Mouse (Mus musculus) adrenal gland, postnatal 14 days (tissue): ENCODE measurements around the gene 5430419D17Rik. TPM values are rescaled to one million over a fixed set of nuclear protein-coding genes. Genes with fewer than 3 reads are reported as not detected.
A peak's percentile ranks its signal among the peaks of the same experiment; 100 is the strongest.

ENCODE experiments used
- DNase-seq: peaks from one replicate; pipeline ENCODE4 v3.0.0; 2021; ENCODE audit warnings: mixed read lengths
- long read RNA-seq, 2 experiments: library from polyadenylated mRNA; stranded (forward); transcript quantifications; one replicate each; pipeline ENCODE4 v2.0.0; 2021
- total RNA-seq: library from RNA; stranded (reverse); gene quantifications from 2 replicates; pipeline ENCODE4 v1.2.3, GENCODE M21; 2021

The 5430419D17Rik gene
- not detected in 2 replicates for total RNA-seq
- long read RNA-seq, experiment 1: 0 reads
- long read RNA-seq, experiment 2: 0 reads

DNA sequence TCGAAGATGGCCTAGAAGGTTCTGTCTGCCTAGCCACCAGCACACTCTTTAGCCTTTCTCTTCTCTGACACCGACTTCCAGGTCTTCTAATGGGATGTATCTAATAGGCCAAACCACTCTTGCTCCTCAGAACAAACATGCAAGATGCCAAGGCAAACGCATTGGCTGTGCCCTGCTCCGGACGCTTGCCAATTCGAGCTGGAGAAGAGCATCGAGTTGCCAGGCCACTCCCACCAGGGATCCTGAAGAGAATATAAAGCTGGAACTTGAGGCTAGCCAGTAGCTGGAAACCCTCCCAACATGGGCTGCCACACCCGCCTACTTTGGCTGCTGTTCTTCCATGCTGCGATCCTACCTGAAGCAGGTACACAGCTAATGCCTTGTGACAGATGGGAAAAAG, at the start of gene 5430419D17Rik:
5430419D17Rik (plus strand) TSS at position 282 of the 400 bp plus-strand sequence.
- no peak for DNase-seq

DNA sequence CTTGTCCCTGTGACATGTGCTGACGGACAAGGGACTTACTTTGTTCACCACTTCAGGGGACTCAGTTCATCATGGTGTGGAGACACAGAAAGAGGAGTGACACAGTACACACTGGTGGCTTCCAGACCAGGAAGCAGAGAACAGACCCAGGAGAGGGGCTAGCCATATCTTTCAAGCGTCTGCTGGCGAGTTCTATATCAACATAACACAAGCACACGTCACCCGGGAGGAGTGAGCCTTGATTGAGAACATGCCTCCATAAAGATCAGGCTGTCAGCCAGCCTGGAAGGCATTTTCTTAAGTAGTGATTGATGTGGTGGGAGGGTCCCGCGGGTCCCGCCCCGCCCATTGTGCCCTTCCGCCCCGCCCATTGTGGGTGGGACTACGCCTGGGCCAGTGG, 44.2 kb upstream of the 5430419D17Rik start:
- no peak for DNase-seq

DNA sequence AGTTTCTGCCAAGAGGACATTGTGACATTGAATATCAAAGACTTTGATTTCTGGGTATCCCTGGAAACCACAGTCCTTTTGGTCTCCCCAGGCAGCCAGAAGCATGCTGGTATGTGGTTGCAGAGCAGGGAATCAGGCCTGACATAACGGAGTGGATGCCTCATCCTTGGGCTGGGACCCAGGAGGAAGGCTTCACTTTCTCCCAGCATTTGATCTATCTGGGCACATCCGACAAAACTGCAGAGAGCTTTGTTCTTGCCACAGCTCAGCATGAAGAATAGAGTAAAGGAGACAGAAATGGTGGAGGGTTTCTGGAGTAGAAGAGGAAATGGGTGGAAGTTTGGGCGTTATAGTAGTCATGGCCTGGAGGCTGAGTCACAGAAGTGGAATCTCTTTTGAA, 41.0 kb upstream of the 5430419D17Rik start:
- no peak for DNase-seq

DNA sequence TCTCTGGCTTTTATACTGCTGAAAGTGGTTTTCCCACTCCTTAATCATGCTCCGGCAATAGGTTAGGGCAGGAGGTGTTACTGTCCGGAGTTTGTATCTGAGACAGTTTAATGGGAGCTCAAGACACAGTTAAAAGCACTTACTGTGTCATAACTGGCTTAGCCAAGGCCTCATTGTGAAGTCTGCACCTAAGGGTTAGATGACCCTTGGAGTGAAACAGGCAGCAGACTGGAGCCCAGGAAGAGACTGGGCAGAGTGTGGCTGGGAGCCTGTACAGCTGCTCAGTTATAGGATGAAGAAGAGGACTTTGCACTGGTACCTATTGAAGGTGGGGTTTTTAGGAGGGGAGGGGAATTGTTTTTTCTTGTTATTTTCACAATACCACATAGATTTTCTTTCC, 28.0 kb upstream of the 5430419D17Rik start, which contains the start of gene 4933402N03Rik:
4933402N03Rik (minus strand) TSS at position 101 of the 400 bp plus-strand sequence.
- DNase-seq: no peak

DNA sequence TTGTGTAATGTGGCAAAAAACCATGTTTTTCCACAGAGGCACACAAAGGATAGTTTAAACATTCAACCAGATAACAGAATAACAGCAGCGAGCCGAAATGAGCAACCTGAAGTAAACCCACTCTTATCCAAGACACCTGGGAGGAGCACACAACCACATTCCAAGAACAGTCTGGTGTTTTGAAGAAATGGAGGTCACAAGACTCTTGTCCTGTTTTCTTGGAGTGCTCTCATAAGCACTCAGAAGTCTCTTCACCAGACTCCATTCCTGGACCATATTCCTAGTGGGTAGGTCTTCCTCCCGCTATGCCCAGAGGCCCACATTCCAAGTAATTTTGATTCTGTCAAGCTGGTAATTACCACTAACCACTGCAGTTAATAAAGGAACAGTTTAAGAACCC, 24.0 kb upstream of the 5430419D17Rik start:
- no peak for DNase-seq

DNA sequence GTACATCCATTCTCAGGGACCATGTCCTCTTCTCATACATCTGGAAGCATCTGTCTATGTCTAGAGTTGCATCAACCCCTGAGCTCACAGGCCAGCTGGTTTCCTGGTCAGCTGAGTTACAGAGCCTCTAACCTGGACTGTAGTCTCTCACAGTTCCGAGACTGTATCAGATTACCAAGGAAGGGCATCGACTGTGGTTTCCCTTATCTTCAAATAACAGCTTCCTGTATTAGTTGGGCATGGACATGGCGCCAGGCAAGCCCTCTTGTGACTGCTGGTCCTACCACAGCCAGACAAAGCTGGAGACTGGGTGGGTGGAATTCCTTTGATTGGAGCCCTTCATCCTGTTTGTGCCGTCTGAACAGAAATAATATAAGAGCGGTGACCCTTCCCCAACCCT, 21.2 kb upstream of the 5430419D17Rik start:
- DNase-seq: no peak

DNA sequence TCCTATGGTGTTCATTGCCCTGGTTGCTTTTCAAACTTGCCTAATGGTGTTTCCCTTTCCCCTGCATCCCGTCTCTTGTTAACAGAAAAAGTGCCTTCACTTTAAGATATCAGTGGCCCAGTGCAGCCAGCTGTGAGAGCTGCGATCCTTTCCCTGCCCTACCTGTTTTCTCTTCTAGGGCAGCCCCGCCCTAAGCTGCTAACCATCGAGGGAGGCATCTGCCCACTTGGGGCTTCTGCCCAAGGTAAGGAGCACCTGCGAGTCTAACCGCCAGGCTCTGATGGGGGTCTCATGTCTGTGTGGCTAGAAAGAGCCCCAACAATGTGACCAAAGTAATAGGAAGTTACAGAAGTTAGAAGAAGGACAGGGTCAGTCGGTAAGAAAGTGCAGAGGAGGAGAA, 12.0 kb upstream of the 5430419D17Rik start:
- no peak for DNase-seq

DNA sequence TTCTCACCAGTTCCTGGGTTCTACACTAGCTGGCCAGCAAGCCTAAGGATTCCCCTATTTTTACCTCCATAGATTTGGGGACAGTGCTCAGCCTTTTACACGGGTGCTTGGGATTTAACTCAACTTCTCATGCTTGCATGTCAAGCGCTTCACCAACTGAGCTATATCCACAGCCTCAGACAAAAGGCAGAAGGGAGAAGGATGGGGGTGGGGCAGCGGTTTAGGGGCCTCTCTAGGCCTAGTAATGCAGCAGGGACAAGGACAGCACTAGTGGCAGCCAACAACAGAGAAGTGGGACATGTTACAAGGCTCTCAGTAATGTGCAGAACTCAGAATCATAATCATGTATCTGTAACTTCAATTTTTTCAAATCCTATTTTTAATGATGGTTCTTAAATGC, 6.4 kb upstream of the 5430419D17Rik start:
- DNase-seq: no peak

DNA sequence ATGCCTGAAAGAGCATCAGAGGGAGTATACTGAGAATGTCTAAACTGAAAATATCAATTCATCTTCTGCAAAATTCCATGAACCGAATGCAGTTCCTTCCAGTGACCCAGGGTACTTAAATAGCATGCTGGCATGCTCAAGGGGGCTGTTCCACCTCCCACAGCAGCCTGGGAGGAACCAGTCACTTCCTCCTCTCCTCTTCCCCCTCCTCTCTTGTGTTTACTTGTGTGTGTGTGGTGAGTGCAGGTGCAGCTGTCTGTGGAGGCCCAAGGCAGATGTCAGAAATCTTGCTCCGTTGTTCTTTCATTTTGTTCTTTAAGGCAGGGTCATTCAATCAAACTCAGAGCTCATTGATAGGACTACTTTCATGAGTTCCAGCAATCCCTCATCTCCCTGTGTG, 5.1 kb upstream of the 5430419D17Rik start:
- no peak for DNase-seq

DNA sequence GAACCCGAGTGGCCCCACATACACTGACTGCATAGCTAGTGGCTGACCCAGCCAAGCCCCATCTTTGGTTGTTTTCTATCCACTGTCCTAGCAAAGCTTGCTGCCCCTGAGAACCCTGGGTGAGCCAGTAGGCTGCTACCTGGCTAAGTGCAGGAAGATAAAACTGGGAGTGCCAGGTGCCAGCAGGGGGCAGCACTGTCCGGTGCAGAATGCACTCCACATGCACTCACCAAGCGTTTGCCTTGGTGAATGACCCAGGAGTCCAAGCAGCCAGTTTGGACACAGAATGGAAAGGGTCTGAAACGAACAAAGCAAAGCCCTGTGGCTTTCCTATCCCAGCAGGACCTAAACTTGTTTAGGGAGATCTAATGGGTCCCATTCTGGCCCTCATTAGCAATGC, 8.5 kb downstream of the 5430419D17Rik start:
- peak; percentile 68 for DNase-seq

DNA sequence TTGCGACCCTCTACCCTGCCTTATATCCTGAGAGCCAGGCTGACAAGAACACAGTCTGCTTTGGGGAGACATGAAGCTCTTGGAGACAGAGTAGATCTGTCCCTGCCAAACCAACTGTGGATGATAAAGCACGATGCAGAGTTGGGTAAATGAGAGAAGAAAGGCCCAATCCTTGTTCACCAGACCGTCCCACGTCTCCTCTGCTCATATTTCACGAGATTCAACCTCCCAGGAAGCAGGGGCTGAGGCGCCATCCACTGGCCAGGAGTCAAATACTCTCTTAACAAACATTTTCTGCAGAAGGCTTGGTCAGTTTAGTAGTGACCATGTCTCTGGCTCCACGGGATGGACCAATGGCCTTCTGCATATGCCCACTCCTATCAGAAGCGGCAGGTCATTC, 10.1 kb downstream of the 5430419D17Rik start:
- no peak for DNase-seq

DNA sequence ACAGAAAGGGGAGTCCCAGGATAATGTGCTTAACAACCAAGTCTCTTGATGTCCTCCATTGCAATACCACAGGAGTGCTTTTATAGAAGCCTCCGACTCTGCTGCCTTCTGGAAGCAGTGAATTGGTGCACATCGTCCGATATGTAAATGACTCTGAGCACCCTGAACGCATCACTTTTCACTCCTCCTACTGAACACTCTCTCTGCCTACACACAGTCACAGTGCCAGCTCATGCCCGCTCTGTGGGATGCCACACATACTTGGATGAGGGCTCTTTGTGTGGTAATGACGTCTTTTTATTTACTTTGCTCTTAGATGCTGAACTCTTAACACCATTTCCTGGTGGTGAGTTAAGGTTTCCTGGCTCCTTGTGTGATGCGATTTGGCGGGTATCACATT, 12.8 kb downstream of the 5430419D17Rik start:
- no peak for DNase-seq

DNA sequence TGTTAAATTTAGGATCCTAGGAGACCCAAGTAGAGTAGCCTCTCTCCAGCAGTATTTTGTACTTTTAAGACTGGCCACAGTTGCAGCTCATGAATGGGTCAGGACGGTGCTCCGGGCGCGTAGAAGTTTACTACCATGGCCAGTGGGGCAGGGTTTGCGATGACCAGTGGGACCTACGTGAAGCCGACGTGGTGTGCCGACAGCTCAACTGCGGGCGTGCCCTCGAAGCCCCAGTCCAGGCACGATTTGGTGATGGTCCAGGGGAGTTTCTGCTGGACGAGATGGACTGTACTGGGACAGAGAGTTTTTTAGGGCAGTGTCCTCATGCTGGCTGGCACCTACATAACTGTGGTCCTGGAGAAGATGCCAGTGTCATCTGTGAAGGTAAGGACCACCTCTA, 13.8 kb downstream of the 5430419D17Rik start:
- no peak for DNase-seq

DNA sequence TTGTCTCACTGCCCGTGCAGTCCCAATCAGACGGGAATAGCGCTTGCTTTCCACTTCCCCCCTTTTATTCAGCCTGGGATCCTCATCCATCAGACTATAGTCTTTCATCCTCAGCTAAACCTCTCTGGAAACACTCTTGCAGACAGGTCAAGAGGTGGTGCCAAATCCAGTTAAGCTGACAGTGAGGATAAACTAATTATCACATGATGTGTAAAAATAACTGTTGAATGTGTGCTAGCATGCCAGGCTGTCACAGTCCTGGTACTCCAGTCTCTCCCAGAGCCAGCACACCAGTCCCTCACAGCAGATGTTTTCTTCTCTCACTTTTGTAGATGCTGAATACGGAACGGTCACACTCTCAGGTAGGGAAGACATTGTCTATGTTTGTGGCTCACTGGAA, 48.9 kb downstream of the 5430419D17Rik start:
- no peak for DNase-seq

DNA sequence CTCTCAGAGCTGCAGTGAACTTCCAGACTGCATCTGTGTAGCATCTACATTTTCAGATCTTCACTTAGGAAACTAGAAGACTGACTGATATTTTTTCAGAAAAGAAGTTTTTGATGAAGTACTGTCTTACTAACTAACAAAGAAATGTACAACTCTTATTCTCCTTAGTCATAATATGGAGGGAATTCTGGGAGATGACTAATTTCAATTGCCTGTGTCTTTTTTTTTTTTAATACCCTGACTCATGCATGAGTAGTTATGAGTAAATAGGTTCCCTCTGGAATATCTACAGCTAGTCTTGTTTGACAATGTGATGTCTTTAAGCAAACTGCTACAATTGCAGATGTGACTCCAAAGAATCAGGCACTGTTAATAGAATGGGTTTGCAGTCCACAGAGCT, 61.9 kb downstream of the 5430419D17Rik start:
- DNase-seq: no peak

DNA sequence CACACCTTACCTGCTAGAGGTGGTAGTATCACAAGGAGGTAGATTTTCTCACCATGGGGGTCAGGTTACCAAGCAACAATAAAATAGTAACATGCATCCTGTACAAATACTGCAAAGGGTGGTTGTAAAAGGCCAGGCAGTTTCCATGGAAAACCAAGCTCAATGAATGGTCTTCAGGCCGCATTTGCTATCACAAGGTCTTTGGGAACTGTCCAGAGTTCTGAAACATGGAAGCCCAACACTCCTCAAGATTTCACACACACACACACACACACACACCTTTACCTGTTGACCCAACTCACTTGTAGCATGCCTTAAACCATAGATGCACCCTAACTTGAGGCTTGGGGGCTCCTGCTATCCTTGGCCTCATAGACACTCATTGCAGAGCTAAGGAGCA, 70.8 kb downstream of the 5430419D17Rik start:
- no peak for DNase-seq

DNA sequence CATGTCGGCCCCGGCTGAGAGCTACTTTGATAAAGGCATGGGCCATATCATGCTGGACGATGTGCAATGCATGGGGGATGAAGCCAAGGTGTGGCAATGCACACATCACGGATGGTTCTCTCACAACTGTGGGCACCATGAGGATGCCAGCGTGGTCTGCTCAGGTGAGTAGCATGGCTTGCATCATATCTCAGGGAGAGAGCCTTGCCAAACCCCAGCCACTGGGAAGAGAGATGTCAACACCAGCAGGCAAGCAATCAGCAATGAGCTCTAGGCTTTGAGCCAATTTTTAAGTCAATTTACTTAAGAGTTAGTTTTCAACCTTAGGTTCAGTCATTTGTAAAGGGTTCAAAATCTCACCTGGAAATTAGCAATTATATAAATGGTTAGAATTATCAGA, 82.6 kb downstream of the 5430419D17Rik start:
- DNase-seq: no peak

DNA sequence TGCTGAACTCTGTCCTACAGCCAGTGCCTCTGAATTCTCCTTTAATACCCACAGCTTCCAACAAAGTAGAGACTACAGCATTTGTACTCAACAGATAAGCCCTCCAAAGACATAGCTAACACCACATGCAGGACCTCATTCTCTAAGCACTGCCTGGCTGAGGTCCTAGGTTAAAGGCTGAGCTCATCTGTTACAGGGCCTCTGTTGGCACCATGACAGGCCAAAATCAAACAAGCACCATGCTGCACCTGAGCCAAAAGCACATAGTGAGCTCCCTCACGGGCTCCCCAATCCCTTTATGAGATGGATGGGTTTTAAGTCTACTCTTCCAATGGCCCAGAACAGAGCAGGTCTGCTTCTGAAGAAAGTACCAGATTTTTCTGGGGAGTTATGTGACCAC, 83.1 kb downstream of the 5430419D17Rik start:
- DNase-seq: no peak

DNA sequence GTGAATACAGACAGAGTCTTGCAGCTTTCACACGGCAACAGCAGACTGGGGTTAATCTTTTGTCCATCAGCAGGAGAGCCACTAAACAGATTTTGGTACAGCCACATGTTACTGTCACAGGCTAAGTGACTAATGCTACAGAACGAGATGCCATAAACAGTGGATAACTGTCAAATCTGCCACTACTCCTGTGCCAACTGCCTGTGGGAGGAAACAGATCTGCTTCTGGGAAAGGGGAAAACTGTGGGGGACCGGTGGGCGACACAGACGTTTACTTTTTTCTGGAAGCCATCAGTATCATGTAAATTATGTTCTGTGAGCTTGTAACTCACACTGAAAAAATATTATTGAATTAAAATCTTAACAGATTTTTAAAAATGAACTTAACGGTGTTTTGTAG, 86.7 kb downstream of the 5430419D17Rik start:
- DNase-seq: no peak

DNA sequence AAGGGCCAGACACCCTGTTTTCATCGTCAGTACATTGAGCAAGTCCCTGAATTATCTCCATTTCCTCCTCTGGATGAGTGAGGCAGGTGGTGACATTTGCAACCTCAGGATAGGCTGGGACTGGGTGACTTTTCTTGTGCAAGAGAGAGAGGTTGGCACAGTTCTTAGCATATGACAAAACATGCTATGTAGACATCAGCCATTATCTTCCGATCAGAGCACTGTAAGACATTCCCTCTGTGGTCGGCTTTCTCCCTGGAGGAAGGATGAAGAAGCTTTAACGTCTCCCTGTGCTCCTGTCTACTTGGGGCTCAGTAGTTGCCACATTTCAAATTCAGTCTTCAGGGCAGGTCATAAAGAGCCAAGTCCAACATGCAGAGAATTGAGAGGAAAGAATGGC, 90.0 kb downstream of the 5430419D17Rik start:
- no peak for DNase-seq

DNA sequence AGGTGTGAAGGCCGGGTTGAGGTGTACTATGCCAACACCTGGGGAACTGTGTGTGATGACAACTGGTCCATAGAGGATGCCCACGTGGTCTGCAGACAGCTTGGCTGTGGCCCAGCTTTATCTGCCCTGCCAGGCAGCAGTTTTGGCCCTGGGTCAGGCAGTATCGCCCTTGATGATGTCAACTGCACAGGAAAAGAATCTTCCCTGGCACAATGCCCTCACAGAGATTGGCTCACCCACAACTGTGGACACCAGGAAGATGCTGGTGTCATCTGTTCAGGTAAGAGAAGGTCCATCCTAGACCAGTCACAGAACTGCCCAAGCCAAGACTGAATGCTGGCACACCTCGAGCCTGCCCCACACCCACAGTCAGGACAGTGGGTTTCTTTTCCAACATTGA, 91.6 kb downstream of the 5430419D17Rik start:
- DNase-seq: no peak

DNA sequence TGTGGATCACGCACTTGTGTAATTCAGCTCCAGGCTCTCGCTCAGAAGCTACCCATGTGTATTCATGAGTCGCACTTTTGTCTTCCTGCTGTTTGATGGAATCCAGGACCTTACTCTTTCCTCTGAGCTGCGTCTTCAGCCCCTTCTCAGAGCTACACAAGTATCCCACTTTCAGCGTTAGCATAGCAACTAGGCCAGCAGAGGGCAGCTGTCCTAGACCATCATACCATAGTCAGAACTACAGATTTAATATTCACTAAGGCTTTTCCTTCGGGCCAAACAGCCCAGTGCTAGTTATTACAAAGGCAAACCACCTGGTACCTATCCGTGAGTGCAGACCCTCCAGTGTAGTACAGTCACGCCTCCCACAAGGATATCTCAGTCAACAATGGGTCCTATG, 122.9 kb downstream of the 5430419D17Rik start:
- DNase-seq: no peak

DNA sequence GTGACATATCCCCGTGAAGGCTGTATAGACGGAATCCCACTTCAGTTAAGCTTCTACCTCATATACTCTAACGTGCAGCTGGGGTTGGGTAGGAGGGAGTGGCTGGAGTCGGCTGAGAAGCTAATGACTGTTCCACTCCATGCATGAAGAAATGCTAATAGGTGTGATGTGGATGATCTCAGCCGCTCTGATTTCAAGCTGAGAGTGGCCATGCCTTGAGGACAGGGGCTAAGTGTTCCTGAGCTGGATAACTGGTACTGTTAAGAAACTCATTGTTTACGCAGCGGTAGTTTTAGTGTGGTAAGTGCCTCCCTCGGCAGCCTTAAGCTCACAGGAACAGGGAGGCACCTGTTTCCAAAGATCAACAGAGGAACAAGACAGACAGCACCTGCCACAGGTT, 129.1 kb downstream of the 5430419D17Rik start:
- DNase-seq: no peak

DNA sequence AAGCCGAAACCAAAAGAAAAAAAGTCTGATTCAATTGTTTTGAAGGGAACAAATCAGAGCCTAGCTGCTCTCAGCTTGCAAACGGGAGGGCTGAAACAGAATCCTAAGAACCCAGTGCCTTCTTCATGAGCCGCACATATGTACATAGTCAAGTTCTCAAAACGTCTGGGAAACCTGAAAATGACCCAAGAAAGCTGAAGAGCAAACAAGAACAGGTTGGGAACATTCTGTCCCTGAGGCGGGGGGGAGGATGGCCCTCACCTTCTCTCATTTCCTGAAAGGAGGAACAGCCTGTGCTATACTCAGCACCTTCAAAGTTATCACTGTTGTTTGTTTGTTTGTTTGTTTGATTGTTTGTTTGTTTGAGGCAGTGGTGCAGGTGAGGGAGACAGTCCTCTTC, 132.5 kb downstream of the 5430419D17Rik start:
- no peak for DNase-seq

DNA sequence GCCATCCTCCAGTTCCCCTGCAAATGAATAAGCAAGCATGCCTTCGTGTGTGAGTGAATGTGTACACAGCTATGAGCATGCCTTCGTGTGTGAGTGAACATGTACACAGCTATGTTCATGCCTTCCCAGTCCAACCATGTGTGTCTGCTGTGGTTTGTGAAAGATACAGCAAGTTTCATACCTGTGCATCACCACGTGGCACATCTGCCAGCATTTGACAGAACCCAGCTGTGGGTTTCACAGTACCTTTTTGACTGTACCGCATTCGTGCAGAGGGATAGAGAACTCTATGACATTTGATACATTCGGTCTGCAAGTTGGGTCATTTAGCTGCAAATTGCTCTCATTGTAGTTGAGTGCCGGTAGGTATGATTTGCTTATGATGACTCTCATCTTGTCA, 140.3 kb downstream of the 5430419D17Rik start:
- no peak for DNase-seq
